16 mouse cellular contexts compared by ENCODE assay signal in genomic region chr16:24826390-24826789, GRCm38 (mm10).
DNase-seq lines count a peak whose midpoint lies in the region; TF ChIP-seq lines count a peak whose summit lies in the region.
"Had no signal": no experiment of that assay in that cellular context is flagged by ENCODE, and none has a peak within 500 bp of the region (broad histone marks: within the 10 kb centered on the region; RNA-seq: fewer than 3 reads in every experiment).

No protein-coding gene starts in this region.

- no peak overlapping the region for H3K4me3 ChIP-seq in spleen, adult 2 months (ENCODE audit: extremely low read depth, insufficient read depth, insufficient read length)
- H3K4me3 ChIP-seq: embryonic facial prominence, embryonic 10.5 days; heart, adult 2 months; intestine, embryonic 15.5 days had no signal

- no peaks in the 10 kb centered on the region for H3K36me3 ChIP-seq in spleen, adult 2 months (ENCODE audit: control insufficient read depth, insufficient read depth, low read length)
- H3K36me3 ChIP-seq in splenic B cell, adult 2 months (ENCODE audit: control insufficient read depth, insufficient read depth, low read length, poor library complexity, severe bottlenecking) = no peaks in the 10 kb centered on the region
- H3K36me3 ChIP-seq: embryonic facial prominence, embryonic 10.5 days; G1E; intestine, embryonic 15.5 days had no signal

- no peak for TF ChIP-seq POLR2A in spleen, adult 2 months (IDR thresholded peaks at IDR 0.05; ENCODE audit: low read depth, low read length)

- 32% methylated on average over 4 of the region's 4 CpGs for WGBS in spleen, adult 2 months

- H3K27ac ChIP-seq in spleen, adult 2 months (ENCODE audit: insufficient read depth, low read length) = peak overlapping the region; percentile 64; the same call in 1 of the 2 replicates
- H3K27ac ChIP-seq: embryonic facial prominence, embryonic 10.5 days; heart, adult 2 months; intestine, embryonic 15.5 days had no signal

- peak; percentile 29 to 47 for DNase-seq in spleen, adult 2 months (ENCODE audit: low read depth in 1 of 2, low spot score in 2 of 2)
- no peak for DNase-seq in spleen, adult 12 weeks (ENCODE audit: low spot score)
- DNase-seq in CD8-positive naive resting alpha-beta T cell, adult 2 months (ENCODE audit: low read depth in 2 of 2, low spot score in 2 of 2) = peak; percentile 2 to 4
- peak; percentile 14 for DNase-seq in induced T-regulatory cell, adult 2 months (ENCODE audit: low read depth)
- peak; percentile 77 for DNase-seq in splenic B cell, adult 2 months (ENCODE audit: low read depth, low spot score)
- no peak for DNase-seq in kidney, postnatal 36 days
- no peak for DNase-seq in adrenal gland, adult 18-20 months (ENCODE audit: low spot score in 2 of 2)
- DNase-seq: cerebellum, adult 2 months; heart, postnatal 10 days; kidney, postnatal 4 days; lung, postnatal 14 days; right cerebral cortex, postnatal 4 days had no signal

- TF ChIP-seq CTCF in spleen, adult 2 months (IDR thresholded peaks at IDR 0.05; ENCODE audit: extremely low read depth, insufficient read depth, insufficient read length, insufficient replicate concordance) = no peak

- no peaks in the 10 kb centered on the region for H3K27me3 ChIP-seq in spleen, adult 2 months (ENCODE audit: control insufficient read depth, insufficient read depth, low read length)
- no peaks in the 10 kb centered on the region for H3K27me3 ChIP-seq in splenic B cell, adult 2 months (ENCODE audit: control insufficient read depth, insufficient read depth, low read length, poor library complexity, severe bottlenecking)
- H3K27me3 ChIP-seq: intestine, embryonic 15.5 days had no signal

- peaks cover 17% of the 10 kb centered on the region for H3K4me1 ChIP-seq in spleen, adult 2 months (ENCODE audit: control insufficient read depth, insufficient read depth, insufficient read length)
- H3K4me1 ChIP-seq: intestine, embryonic 15.5 days had no signal

Comparison
In these comparisons a context has a peak if more than half of its experiments do, and no peak if none do; other contexts are left out.
1. DNase-seq: peak in spleen, adult 2 months (2 of 2), CD8-positive naive resting alpha-beta T cell, adult 2 months (2 of 2), induced T-regulatory cell, adult 2 months (single experiment) and splenic B cell, adult 2 months (single experiment); none in spleen, adult 12 weeks (single experiment), kidney, postnatal 36 days (0 of 2) and adrenal gland, adult 18-20 months (0 of 2).